Mouse (Mus musculus): ENCODE measurements at regions not wholly inside any gene's neighbourhood (a gene's known extent, or its start where the extent isn't known, plus 50 kb on each side); places are given as distances from the start of the nearest gene placed in this dataset.

DNA sequence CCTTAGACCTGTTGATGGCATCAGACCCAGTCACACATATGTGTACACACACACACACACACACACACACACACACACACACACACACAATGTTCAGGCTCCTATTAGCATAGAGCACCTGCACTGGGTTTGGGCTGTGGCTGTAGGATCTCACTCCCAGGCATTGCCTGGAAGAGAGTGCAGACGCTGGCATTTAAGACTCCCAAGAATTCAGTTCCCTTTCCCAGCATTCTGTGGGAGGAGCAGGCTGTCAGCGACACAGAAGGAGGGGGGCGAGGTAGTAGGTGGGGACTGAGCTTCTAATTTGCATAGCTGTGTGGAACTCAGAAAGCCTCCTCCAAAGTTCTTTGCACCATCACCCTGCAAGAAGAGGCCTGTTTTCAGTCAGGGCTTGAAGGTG is 374.2 kb upstream of the Fam49b start:
- ATAC-seq, result no peak

DNA sequence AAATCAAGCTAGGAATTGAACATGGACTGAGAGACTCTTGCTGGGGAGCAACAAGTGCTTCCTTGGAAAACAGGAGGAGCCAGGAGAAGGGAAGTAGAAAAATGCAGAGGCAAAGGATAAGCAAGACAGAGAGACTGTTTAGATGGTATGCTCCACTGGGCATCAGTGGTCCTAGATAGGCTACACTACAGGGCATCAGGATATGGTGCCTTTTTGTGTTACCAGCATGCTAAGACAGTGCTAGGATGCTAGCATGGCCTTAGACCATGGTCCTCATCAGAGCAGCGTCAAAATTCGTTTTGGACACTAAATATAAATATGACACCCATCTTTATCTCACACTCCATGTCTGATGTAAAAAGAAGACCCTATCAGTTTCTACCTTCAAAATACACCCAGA is 374.6 kb upstream of the Fam49b start:
- ATAC-seq, result no peak

DNA sequence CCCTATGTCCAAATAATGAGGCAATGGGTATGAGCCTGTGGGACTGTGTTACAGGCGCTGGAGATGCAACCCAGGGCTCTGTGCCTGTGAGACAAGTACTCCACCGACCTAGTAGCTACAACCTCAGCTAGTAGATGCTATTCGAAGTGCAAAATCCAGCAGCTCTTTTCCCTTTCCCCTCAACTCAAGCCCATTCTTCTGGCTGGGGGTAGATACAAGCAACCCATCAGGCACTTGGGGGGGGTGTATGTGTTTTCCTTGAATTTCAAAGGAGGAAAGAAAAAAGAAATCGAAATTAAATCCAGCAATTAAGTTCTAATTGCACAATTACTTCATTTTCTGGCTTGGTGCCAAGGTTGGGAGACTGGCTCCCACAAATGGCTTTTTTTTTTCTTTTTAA is 372.4 kb upstream of the Gm21798 start:
- no peak for ATAC-seq

DNA sequence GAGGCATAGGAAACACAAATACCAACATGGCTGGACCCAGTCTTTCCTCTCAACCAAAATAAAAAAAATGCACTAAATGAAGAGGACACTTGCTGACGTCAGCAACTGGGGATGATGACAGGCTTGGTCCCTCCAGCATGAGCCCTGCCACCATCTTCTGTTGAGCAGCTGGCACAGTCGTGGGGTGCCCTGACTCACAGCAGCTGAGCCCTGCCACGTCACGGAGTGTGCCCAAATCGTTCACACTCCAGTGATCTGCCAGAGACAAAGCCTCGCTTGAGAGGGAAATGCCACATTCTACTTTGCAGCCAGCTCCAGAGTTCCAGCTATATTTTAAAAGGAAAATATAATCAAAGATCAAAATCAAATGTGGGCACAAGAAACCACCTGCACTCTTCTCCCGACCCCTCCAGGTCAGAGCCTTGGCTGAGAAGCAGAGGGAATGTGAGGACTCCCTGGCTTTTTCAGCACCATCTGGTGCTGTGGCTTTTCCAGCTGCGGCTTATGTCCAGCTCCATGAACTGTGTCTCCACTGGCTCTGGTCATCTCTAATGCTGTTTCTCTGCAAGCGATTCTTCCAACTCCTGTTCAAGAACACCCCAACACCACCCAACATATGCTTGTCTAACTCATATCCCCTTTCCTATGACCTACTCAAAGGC is 371.0 kb upstream of the Gm21798 start:
- ATAC-seq, result no peak

DNA sequence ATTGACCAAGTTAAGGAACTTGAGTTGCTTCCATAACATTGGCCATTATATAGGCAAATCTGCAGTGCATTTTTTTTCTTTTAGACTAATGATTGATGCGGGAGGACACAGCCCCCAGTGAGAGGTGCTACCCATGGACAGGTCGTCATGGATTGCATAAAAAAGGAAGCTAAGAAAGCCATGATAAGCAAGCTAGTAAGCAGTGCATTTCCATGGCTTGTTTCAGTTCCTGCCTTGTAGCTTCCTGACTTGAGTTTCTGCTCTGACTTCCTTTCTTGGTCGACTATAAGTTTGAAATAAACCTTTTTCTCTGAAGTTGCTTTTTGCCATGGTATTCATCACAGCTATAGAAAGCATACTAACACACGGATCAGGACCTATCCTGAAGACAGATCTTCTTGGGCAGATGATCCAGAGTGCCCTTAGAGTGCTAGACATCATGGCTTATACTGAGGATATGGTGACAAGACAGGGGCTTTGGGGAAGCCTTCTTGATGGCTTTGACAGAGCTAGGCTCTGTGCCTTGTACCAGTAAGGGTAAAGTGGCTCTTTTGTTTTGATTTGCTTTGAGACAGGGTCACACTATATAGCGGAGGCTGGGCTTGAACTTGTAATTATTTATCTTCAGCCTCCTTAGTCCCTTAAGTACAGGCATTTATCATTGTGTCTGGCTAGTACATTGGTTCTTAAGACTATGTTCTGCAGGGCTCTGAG is 370.1 kb upstream of the Gm21798 start:
- ATAC-seq, result no peak

DNA sequence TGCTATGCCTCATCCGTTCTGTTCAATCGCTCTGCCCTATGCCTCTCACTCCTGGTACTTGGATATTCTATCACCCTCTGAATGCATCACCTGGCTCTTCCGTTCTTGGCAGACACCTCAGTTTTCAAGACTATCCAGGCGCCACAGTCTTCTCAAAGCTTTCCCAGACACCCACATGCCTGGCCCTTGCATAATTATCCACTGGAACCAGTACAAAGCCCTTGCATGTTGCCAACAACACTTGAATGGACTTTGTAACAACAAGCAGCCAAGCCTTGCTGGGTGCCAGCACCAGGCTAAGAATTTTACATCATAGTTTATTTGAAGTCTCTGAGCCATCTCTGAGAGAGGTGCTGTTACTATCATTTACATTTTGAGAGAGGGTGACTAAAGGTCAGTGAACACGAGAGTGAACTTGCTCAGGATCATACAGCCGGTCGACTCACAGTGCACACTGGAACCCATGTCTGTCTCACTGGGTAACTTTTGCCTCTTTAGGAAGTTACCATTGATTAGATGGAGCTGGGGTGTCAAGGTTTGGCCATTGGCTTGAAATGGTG is 368.8 kb upstream of the Gm21798 start:
- ATAC-seq, result no peak

DNA sequence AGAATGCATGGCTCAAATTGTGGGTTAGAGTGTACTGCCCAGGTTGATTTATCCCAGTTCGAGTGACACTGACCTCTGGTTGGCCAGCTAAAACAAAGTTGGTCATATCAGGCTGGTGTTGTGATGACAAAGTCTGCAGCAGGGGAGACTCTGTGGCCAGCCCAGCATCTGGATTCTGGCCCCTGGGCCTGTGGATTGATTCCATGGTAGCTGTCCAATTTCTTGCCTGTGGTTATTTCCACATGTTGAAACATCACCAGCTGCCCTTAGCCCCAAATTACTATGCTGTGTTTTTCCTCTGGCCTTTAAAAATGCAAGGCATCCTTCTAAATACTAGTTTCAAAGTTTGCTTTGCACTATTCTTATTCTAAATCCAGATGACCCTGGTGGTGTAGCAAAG is 346.8 kb upstream of the Gm21798 start:
- ATAC-seq, result no peak

DNA sequence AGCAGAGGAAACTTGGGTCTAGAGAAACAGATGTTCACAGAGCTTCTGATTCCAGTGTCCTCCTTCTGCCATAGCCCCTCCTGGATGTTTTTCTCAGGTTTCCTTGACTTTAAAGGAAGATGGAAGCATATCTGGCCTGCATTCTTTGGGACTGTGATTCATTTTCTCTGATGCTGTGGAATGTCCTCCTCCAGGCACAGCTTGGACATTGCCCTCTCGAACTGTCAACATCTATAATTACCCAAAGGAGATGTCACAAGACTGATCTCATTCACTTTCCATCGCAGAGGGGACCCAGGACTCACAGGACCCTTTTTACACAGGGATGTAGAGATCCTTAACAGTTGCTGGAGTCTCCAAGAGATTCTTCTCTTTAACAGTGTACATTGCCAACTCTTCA is 345.9 kb upstream of the Gm21798 start:
- ATAC-seq, result no peak

DNA sequence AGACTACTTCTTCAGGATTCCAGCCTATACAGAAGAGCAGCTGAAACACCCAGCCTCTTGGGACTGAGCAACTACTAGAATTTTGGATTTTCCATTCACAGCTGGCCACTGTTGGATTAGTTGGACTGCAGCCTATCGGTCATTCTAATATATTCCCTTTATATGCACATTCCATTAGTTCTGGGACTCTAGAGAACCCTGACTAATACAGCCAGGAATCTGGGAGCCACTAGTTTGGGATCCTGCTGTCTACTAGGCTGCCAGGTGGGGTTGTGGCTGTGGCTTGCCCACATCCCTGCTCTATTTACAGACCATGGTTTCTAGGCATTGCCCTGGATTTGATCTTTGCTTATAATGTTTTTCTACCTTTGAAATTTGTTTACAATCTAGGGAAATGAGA is 343.3 kb upstream of the Gm21798 start:
- no peak for ATAC-seq

DNA sequence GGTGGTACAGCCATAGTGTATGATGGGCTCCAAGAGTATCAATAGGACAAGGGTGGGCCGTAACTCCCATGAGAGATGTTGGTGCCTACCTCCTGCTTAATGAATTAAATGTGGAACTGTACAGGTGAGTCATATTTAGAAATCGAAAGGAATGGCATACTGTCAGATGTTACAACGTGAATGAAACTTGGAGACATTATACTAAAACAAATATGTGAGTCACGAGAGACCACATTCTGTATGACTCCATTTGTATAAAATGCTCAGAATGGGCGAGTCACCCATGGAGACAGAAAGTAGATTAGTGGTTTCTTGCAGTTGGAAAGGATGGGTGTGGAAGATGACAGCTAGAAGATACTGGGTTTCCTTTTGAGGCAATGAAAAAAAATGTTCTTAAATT is 340.4 kb upstream of the Gm21798 start:
- no peak for ATAC-seq

DNA sequence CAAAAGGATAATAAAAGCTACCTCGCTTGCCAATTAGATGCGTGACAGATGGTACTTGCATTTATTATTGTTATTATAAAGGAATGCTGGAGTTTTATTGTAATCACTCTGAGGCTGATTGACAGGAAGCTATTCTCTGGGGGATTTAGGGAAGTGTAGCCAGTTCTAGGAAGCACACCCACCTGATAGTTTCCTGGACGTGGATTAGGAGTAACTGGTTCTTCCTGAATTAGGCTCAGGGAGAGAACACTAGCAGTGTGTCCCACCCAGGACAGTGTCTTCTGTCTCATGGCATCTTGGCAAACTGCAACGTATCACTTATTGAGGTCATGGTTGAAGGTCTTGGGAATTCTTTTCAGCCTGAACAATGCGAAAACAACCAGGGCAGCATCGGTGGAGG is 336.9 kb upstream of the Gm21798 start:
- no peak for ATAC-seq

DNA sequence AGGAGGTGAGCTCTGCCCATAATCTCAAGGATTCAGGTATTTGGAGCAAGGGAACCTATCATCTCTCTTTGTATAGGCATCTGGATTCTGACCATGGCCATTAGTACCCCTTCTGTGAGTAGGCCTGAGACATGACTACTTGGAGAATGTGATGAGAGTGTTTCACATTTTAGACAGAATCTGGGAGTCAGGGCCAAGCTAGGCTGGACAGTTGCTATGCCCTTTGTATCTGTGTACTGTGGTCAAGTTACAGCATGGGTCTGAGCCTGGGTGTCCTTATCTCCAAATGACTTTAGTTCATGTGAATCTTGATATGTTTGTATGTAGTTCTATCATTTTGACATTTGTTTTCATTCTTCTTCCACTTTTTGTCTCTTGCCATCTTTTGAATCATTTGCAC is 336.3 kb upstream of the Gm21798 start:
- ATAC-seq, result no peak

DNA sequence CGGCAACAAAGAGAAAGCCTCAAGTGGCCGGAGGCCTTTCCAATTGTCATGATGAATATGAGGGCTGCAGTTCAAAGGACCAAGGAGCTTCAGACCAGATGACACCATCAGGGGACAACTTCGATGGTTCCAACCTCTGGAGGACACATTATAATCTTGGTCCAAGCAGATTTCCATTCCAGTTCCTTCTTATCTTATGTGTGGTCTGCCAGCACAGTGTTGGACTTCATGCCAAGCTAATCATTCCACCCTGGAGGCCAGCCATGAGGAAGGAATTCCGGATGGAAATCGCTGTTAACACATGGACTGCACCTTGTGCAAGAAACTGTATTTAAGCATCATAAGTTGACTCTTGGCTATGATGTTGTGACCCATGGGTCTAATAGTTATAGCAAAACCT is 334.5 kb upstream of the Gm21798 start:
- no peak for ATAC-seq

DNA sequence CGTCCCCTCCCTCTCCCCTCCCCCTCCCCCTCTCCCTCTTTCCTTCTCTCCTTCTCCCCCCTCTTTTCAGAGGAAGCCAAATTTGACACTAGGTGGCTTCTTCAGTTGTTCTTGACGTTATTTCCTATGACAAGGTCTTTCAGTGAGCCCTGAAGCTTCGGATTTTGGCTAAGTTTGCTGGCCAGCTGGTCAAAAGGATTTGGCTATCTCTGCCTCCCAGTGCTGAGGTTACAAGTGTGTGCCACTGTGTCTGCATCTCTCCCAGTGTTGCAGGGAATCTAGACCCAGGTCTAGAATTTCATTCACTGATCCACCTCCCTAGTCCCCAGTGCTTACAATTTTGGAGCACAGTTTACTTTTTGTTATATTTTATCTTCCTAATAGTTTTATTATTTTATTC is 329.7 kb upstream of the Gm21798 start:
- ATAC-seq, result no peak

DNA sequence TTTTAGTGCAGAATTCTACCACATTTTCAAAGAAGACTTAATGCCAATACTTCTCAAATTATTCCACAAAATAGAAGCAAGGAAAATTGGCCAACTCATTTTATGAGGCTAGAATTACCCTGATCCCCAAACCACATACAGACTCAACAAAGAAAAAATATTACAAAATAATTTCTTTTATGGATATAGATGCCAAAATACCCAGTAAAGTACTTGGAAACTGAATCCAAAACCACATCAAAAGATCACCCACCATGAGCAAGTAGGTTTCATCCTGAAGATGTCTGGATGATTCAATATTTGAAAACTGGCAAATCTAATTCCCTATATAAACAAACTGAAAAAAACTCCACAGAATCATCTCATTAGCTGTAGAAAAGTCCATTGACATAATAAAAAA is 316.7 kb upstream of the Gm21798 start:
- ATAC-seq, result no peak

DNA sequence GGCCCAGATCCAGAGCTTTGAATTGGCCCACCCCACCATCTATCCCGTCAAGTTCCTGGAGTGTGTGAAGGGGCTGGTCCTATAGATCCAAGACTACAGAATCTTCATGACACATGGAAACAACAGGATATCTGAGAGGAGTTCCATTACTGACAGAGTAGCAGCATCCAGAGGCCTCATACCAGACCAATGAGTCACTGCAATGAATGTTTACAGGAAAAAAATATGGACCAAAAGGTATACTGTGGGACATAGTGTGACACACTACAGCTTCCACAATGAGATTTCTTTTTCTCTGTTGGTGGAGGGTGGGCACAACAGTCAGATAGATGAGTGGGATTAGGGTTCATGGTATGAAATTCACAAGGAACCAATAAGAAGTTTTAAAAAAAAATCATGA is 316.0 kb upstream of the Gm21798 start:
- no peak for ATAC-seq

DNA sequence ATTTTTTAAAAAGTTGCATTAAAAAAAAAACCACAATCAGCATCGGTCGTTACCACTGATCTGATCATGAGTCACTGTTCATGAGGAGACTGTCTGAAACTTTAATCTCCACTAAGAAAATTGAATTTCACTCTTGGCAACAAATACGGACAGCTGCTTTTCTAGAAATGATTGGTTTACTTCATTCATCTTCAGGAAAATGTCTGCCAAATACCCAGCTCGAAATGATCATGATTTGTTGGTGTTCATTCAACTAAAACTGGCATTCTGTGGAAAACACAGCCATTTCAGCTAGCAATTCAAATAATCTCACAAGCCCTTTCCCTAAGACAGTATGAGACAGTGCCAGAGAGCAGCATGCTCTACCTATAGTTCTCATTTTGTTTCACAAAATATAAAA is 312.7 kb upstream of the Gm21798 start:
- ATAC-seq, result no peak

DNA sequence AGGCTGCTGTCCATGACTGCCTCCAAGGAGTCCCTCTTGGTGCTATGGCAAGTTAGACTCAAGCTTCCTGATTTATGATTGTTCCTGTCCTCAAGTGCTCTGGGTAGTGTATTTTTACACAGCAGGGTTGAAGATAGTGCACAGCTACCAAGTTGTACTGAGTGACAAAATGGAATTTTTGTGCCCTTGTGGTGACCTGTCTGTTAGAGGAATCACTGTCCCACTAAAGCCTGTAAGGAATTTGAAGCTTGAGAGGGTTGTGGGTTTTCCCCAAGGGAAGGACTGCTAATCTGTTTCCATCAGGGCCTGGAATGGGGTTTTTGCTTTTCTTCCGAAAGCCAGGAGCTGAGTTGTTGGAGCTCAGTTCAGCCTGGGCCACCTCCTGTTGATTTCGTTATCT is 306.8 kb upstream of the Gm21798 start:
- no peak for ATAC-seq

DNA sequence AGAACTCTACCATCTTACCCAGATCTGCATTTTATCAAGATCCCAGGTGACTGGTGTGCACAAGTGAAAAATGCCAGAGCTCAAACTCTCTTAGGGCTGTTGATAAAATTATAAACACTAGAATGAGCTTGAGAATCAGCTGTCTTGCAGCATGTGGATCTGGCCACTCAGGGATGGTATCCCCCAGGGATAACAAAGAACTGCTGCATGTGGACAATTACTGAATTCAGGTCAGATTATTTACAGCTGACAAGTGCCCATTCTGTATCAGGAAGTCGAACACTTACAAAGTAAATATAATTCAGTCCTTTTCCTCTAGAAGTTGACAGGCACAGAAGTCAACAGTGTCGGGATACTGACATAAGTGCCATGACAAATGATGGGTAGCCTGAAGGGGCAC is 306.3 kb upstream of the Gm21798 start:
- no peak for ATAC-seq

DNA sequence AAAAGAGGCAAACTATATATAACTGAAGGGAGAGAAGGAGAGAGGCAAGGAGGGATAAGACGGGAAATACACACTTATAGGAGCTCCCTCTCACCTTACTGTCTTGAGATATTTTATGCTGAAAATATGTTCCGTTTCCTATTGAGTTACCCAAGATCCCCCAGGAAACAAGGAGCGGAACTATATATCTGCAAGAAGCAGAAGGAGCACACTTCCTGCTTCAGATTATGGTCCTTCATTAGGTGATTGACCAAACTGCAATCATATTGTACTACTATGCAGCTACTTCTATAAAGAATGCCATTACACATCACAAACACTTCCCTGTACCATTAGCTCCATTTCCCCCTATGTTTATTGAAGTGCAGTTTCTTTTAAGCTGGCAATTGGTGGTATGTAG is 304.9 kb upstream of the Gm21798 start:
- no peak for ATAC-seq

DNA sequence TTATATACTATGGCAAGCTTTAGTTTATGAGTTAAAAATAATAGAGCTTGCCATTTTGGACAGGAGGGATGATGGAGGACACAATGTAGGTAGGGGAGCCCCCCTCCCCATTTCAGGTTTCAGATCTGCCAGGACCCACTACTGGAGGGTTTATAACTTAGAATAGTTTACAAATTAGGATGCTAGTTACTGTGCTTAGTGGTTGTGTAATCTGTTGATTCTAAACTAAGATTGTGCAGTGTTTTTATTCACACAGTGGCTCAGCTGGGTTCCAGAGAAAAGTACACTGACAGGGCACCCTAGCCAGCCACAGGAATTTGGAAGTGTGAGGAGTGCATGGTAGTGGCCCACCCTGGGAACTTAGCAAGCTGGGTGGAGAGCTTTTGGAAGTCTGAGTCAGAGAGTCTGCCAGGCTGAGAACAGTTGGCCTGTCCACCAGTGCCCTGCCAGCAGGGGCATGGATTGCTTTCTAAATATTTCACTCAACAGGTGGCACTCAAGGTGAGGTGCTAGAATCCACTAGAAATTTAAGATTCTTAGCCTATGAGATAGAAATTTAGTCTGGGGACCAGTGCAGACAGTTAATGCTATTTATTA is 303.9 kb upstream of the Gm21798 start:
- no peak for ATAC-seq

DNA sequence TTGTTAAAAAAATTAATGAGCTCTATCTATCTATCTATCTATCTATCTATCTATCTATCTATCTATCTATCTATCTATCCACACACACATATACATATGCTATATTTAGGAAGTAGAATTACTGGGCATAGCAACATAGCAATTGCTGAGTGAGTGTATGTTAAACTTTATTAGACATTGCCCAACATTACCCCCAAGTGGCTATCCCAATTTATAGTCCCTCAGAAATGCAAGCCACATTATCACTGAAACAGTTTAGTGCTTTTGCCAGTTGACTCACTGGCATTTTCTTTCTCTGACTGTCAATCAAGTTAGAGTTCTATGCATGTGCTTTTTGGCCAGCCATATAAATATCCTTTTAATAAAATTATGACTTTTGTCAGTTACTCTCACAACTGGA is 302.3 kb upstream of the Gm21798 start:
- no peak for ATAC-seq

DNA sequence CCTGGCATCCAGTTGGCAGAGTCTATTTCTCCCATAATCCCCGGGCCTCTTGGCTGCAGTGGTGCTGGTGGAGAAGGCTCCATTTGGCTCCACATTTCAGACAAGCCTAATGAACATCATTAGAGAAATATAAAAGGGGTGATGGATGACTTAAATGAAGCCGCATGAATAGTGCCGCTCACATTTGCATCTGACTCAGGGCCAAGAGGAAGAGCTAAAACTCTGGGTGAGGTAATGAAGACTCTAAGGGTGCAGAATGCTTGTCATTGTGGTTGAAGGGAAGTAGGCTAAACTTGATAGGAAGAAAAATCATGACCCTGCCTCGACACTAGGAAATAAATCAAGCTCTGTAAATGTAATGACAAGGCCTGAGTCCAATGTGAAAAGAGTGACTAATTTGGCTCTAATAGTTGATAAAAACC is 298.3 kb upstream of the Gm21798 start:
- ATAC-seq, result no peak

DNA sequence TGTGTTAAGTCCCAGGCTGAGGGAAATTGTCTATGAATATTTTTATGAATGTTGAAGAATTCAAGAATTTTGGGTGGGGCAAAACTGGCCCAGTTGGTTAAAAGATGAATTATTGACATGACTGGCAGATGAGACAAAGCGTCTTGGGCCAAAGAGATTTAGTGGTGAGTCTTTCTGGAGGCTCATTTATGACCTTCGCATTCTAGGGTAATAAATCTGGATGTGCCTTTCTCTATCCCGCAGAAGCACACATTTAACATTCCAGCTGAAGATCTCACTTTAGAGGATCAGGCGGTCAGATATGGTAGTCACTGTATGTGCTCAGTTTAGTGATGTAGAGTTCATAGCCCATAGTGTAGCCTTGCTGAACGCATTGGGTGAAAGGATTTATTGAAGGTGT is 296.9 kb upstream of the Gm21798 start:
- ATAC-seq, result no peak
